Comparison of ENCODE assay signal across 9 mouse cellular contexts in genomic region chr14:34548391-34549001, GRCm38 (mm10). TPM values are rescaled to one million over a fixed set of nuclear protein-coding genes. Genes with fewer than 3 reads are reported as not detected.
A peak's percentile ranks its signal among the peaks of the same experiment; 100 is the strongest.
DNase-seq lines count a peak whose midpoint lies in the region; ATAC-seq and TF ChIP-seq lines count a peak whose summit lies in the region.
"Had no signal": no experiment of that assay in that cellular context is flagged by ENCODE, and none has a peak within 500 bp of the region (broad histone marks: within the 10 kb centered on the region; RNA-seq: fewer than 3 reads in every experiment).

No protein-coding gene starts in this region.

- H3K9me3 ChIP-seq in hindbrain, embryonic 13.5 days, result no peaks in the 10 kb centered on the region

- no peak for DNase-seq in Patski (ENCODE audit: low read depth, low spot score)
- DNase-seq in cerebellum, adult 2 months, result peak; percentile 60 to 74
- peak; percentile 33 to 48 for DNase-seq in frontal cortex, postnatal 25 days (ENCODE audit: low spot score in 2 of 2)
- DNase-seq in left cerebral cortex, adult 18-20 months (ENCODE audit: low spot score in 2 of 2), result peak; percentile 52 to 64
- peak; percentile 71 for DNase-seq in lung, postnatal 36 days
- peak; percentile 32 for DNase-seq in retina, postnatal 7 days (ENCODE audit: low read depth, low spot score)
- no peak for DNase-seq in spleen, postnatal 14 days (ENCODE audit: low spot score in 2 of 2)

- no peaks in the 10 kb centered on the region for H3K36me3 ChIP-seq in hindbrain, embryonic 13.5 days

- H3K27ac ChIP-seq in cerebellum, adult 2 months (ENCODE audit: insufficient read depth, low read length), result peak overlapping the region; percentile 88
- peak overlapping the region; percentile 91 for H3K27ac ChIP-seq in hindbrain, embryonic 13.5 days

- peak overlapping the region; percentile 90 for H3K9ac ChIP-seq in hindbrain, embryonic 13.5 days

- peak; percentile 50; the same call in 1 of the 2 replicates for TF ChIP-seq POLR2A in cerebellum, adult 2 months (IDR thresholded peaks at IDR 0.05; ENCODE audit: borderline replicate concordance, insufficient read depth, low read length)

- under 1% methylated on average over 27 of the region's 27 CpGs for WGBS in cerebellum, adult 2 months
- WGBS in hindbrain, embryonic 13.5 days, result under 1% methylated on average over 27 of the region's 27 CpGs

- POLR2A ChIA-PET in Patski (lab: Charles Lee), result interaction anchor here (0.6 to 1.1 kb wide), 3 partner anchors 89 to 252 kb away, joined by 3 to 6 read pairs (median 3); no protein-coding TSS in a partner anchor

- no peaks in the 10 kb centered on the region; the same call in 1 of the 2 replicates for H3K4me1 ChIP-seq in cerebellum, adult 2 months (ENCODE audit: control insufficient read depth, insufficient read depth, low read length)
- peaks cover 8% of the 10 kb centered on the region; the same call in 1 of the 2 replicates for H3K4me1 ChIP-seq in hindbrain, embryonic 13.5 days (replicated peaks)

- peak; percentile 1 for ATAC-seq in Patski
- peak; percentile 55 for ATAC-seq in hindbrain, embryonic 13.5 days (ENCODE audit: low FRiP score)

- peak overlapping the region; percentile 79 for H3K4me3 ChIP-seq in cerebellum, adult 2 months (replicated peaks; ENCODE audit: insufficient read depth, low read depth, low read length)
- peak overlapping the region; percentile 84 for H3K4me3 ChIP-seq in hindbrain, embryonic 13.5 days

- H3K4me2 ChIP-seq in hindbrain, embryonic 13.5 days, result peak overlapping the region; percentile 67

- CTCF ChIA-PET in Patski (lab: Charles Lee), result interaction anchor here (0.8 to 3.0 kb wide), 7 partner anchors 20 to 140 kb away, joined by 3 to 8 read pairs (median 3); no protein-coding TSS in a partner anchor

- H3K27me3 ChIP-seq in Patski, result no peaks in the 10 kb centered on the region
- H3K27me3 ChIP-seq in cerebellum, adult 2 months (ENCODE audit: control insufficient read depth, insufficient read depth, low read length), result no peaks in the 10 kb centered on the region
- H3K27me3 ChIP-seq in hindbrain, embryonic 13.5 days, result 0 out of 2 replicates have a peak, but pooled peaks cover 18% of the 10 kb centered on the region

- TF ChIP-seq CTCF in Patski (IDR thresholded peaks at IDR 0.05), result no peak
- TF ChIP-seq CTCF in cerebellum, adult 2 months (IDR thresholded peaks at IDR 0.05; ENCODE audit: borderline replicate concordance, insufficient read depth, low read depth, low read length), result no peak

- in situ Hi-C loops in Patski (cut with MboI; ENCODE audit: low pct_unique_long_range_greater_than_20kb), result loop anchor here (5.0 kb wide), 2 partner anchors 46 to 101 kb away; partner anchors contain the start of gene Bmpr1a

RNA-seq across cellular contexts. Expression of gene 9230112D13Rik, which starts 25.9 kb away (rescaled TPM):
- polyA plus RNA-seq in Patski (2021), result not detected
- not detected in 2 replicates for polyA plus RNA-seq in cerebellum, adult 2 months (2012; rRNA removed)
- not detected in 2 replicates for polyA plus RNA-seq in hindbrain, embryonic 13.5 days (2015; fragmentation: Nextera tagmentation; extraction: Ambion mirVana)
- total RNA-seq in left cerebral cortex, adult 18-20 months (2021), result not detected
- total RNA-seq: layer of hippocampus, postnatal 14 days had no signal

RNA-seq across cellular contexts. Expression of gene Ldb3, which starts 40.0 kb away (rescaled TPM):
- polyA plus RNA-seq in Patski (2021), result 0.46 TPM
- polyA plus RNA-seq in cerebellum, adult 2 months (2012; rRNA removed), result 7.0 TPM in 2 replicates
- 0.50 and 0.56 TPM in 2 replicates for polyA plus RNA-seq in hindbrain, embryonic 13.5 days (2015; fragmentation: Nextera tagmentation; extraction: Ambion mirVana)
- 1 to 10 TPM; 2.2 to 3.1 TPM for total RNA-seq in left cerebral cortex, adult 18-20 months (2021)

RNA-seq across cellular contexts. Expression of gene Bmpr1a, which starts 45.4 kb away (rescaled TPM):
- 53.2 TPM for polyA plus RNA-seq in Patski (2021)
- polyA plus RNA-seq in cerebellum, adult 2 months (2012; rRNA removed), result 23.3 and 24.3 TPM in 2 replicates
- 19.5 and 20.5 TPM in 2 replicates for polyA plus RNA-seq in hindbrain, embryonic 13.5 days (2015; fragmentation: Nextera tagmentation; extraction: Ambion mirVana)
- 10 to 100 TPM; 32.8 to 33.6 TPM for total RNA-seq in left cerebral cortex, adult 18-20 months (2021)

RNA-seq across cellular contexts. Expression of gene Opn4, which starts 51.4 kb away (rescaled TPM):
- not detected for polyA plus RNA-seq in Patski (2021)
- polyA plus RNA-seq in cerebellum, adult 2 months (2012; rRNA removed), result 0.17 and 0.33 TPM in 2 replicates
- polyA plus RNA-seq in hindbrain, embryonic 13.5 days (2015; fragmentation: Nextera tagmentation; extraction: Ambion mirVana), result not detected in 2 replicates
- not detected for total RNA-seq in left cerebral cortex, adult 18-20 months (2021)
- total RNA-seq: layer of hippocampus, postnatal 14 days had no signal

Comparison
In these comparisons a context has a peak if more than half of its experiments do, and no peak if none do; other contexts are left out.
1. DNase-seq: peak in cerebellum, adult 2 months (2 of 2), frontal cortex, postnatal 25 days (2 of 2), left cerebral cortex, adult 18-20 months (2 of 2), lung, postnatal 36 days (single experiment) and retina, postnatal 7 days (single experiment); none in Patski (single experiment) and spleen, postnatal 14 days (0 of 2).